Mouse (Mus musculus) megakaryocyte-erythroid progenitor cell, adult 5-6 weeks (primary cell): ENCODE measurements around the gene Mrm3. TPM values are rescaled to one million over a fixed set of nuclear protein-coding genes. Genes with fewer than 3 reads are reported as not detected.
A peak's percentile ranks its signal among the peaks of the same experiment; 100 is the strongest.
"Not testable (repeated sequence)": the region's sequence is repeated elsewhere in the genome, so short reads cannot be mapped to it uniquely, and the experiment has no call there.

Source experiments
- ATAC-seq: replicated peaks from 2 replicates; pipeline ENCODE4 v1.8.0; 2016; ENCODE audit warnings: mild to moderate bottlenecking, inconsistent platforms; ENCODE audit not compliant: severe bottlenecking, poor library complexity, low FRiP score, low TSS enrichment
- total RNA-seq, 2 experiments: library from RNA; stranded (forward) in 1 of 2; stranded (reverse) in 1 of 2; fragments of 200-1000, 215-1000 nt in 1 of 2; fragments of >200 nt in 1 of 2; fragmentation: Nextera tagmentation in 1 of 2; gene quantifications; 2 replicates each; pipeline ENCODE4 v1.2.3; 2014 to 2017

The Mrm3 gene
- total RNA-seq (2014; fragmentation: Nextera tagmentation) = 24.0 and 31.8 TPM in 2 replicates
- 58.5 and 63.2 TPM in 2 replicates for total RNA-seq (2017)

GRCm38 (mm10) chr11:76242901-76243810 lies at the start of gene Mrm3, which contains the start of gene Glod4:
Gene Mrm3 (plus strand): TSS chr11:76243715.
Gene Glod4 (minus strand): TSS chr11:76243725.
- peak; percentile 97 for ATAC-seq

- ATAC-seq = no peak
Measured at GRCm38 (mm10) chr11:76196275-76196976, 47.1 kb upstream of the Mrm3 start.

GRCm38 (mm10) chr11:76196977-76197469 lies 46.5 kb upstream of the Mrm3 start:
- no peak for ATAC-seq

DNA sequence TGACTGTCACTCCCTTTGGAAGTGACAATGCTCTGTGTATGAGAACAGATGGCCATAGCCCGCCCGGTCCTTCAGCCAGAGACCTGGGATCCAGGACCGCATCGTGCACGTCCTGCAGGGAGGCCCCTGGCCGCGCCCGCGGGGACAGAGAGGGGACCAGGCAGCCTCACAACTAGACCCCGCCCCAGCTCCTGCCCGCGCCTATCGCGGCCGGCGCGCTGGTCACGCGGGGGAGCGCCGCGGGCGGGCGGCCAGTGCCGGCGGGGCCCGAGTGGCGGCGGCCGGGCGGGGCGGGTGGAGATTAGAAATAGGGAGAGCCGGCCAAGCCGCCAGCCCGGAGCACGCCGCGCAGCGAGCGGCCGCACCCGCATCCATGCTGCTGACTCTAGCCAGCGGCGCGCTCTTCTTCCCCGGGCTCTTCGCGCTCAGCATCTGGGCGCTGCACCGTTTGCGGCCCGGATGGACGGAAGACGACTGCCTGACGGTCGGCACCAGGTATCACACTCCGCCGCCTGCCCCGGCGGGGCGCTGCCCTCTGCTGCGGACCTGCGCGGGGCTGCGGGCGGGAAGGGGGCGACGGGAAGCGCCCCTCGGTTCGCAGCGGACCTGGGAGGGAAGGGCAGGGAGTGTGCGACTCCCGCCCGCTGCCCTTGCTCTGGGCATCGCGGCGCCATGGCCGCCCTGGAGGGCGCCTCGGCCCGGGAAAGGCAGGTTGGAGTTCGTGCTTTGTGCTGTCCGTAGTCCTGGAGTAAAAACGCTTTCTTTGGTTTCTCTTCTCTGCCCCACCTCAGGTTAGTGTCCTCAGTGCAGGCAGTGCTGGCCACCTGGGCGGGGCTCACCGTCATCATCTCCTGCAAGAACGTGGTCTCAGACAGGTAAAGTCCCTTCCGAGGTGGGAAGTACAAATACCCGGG lies 41.5 kb upstream of the Mrm3 start:
- ATAC-seq = peak; percentile 88

- ATAC-seq = no peak
Measured at GRCm38 (mm10) chr11:76206793-76207192, 36.7 kb upstream of the Mrm3 start.

DNA sequence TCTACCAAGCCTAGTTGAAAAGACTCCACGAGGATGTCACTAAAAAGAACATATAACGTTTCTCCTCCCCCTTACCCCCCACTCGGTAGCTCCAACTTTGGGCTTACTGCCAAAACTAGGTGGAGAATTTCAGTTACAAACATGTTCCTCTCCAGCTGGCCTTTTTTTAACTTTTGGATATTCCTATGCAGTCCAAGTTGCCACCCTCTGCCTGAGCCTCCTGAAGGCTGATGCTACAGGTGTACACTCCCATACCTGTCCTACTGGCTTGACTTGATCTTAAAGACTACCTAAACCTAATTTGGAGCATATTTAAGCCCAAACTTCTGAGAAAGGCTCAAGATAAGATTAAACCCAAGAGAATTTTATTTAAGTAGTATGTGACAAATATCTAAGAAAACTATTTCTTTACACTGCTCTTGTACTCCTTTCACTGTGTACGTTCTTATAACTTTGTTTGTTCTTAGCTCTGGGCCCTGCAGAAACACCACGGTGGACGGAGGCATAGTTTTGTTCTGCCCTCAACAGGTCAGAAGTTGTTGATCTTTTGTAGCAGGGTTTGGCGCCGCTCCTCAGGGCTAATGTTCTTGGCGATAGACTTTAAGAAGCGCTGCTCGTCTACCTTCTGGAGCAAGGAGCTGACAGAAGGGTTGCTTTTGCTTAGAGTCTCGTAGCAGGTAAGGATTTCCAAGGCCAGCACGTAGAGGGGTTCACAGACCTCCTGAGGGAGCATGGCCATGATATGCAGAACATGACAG lies 33.1 kb upstream of the Mrm3 start:
- ATAC-seq = no peak

GRCm38 (mm10) chr11:76211595-76211994 lies 31.9 kb upstream of the Mrm3 start:
- not testable (repeated sequence) for ATAC-seq

GRCm38 (mm10) chr11:76213841-76214240 lies 29.7 kb upstream of the Mrm3 start:
- no peak for ATAC-seq

GRCm38 (mm10) chr11:76215011-76215410 lies 28.5 kb upstream of the Mrm3 start:
- ATAC-seq = no peak

GRCm38 (mm10) chr11:76216049-76216540 lies 27.4 kb upstream of the Mrm3 start:
- no peak for ATAC-seq

DNA sequence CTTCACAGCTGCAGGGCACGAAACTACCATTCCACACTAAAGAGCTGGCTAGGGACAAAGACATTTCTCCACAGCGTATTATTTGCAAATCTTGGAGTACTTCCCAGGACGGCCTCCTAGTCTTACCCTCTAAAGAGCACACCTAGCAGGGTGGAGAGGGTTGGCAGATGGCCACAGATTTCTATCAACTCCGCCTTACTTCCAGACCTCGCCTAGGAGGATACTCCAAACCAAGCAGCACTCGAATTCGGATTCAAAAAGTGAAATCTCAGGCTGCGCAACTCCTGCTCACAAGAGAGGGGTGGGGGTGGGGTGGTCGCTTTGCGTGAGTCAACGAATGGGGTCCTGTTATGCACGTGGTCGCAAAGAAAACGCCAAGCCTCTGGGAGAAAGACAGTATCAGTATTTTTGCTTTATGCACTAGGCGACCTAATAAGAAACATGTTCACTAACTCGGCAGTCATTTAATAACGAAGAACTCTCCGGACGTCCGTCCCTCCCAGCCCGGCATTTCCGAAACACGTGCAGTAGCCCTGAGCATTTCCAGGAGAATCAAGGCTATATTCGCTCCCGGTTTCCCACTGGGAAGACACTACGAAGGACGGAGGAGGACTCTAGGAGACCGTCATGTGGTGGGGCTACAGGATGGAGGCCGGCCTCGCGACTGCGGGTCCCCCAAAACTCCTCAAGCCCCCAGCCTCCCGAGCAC lies 26.7 kb upstream of the Mrm3 start:
- ATAC-seq = peak; percentile 23; the same call in 1 of the 2 replicates

GRCm38 (mm10) chr11:76217390-76217800 lies 26.1 kb upstream of the Mrm3 start, which contains the start of the genes Dbil5 and Gemin4:
Gene Dbil5 (plus strand): TSS chr11:76217608.
Gene Gemin4 (minus strand): TSS chr11:76217664.
- ATAC-seq = peak; percentile 98

GRCm38 (mm10) chr11:76224631-76225030 lies 18.9 kb upstream of the Mrm3 start:
- no peak for ATAC-seq

DNA sequence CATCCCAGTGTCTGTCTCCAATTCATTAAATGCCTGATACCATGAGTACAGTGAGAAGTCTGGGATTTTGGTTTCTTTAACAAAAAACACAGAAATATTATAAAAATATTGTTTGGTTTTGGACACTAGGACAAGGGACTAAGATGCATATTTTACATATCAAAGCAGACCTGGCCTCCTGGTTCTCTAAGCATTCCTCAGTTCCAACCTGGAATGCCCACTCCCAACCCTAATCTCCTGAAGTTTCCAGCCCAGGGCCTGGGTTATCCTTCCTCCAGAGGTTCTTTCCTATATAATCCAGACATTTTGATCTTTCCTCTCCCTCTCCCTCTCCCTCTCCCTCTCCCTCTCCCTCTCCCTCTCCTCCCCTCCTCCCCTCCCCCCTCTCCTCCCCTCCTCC lies 18.5 kb upstream of the Mrm3 start:
- no peak for ATAC-seq

- ATAC-seq = no peak
Measured at GRCm38 (mm10) chr11:76236136-76236535, 7.4 kb upstream of the Mrm3 start.

DNA sequence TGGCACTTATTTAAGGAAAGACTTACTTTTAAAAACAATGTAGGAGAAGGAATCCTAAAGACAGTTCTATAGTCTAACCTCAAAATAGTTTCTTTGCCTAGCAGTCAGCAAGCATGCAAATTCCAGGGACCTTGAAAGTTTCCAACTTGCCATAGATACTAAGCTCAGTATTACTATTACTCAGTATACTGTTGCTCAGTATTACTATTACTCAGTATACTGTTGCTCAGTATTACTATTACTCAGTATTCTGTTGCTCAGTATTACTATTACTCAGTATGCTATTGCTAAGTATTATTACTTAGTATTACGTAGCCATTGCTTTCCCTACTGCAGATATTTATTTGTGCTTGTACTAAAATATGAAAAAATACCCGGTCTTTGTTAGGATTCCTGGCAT lies 3.8 kb upstream of the Mrm3 start:
- no peak for ATAC-seq

DNA sequence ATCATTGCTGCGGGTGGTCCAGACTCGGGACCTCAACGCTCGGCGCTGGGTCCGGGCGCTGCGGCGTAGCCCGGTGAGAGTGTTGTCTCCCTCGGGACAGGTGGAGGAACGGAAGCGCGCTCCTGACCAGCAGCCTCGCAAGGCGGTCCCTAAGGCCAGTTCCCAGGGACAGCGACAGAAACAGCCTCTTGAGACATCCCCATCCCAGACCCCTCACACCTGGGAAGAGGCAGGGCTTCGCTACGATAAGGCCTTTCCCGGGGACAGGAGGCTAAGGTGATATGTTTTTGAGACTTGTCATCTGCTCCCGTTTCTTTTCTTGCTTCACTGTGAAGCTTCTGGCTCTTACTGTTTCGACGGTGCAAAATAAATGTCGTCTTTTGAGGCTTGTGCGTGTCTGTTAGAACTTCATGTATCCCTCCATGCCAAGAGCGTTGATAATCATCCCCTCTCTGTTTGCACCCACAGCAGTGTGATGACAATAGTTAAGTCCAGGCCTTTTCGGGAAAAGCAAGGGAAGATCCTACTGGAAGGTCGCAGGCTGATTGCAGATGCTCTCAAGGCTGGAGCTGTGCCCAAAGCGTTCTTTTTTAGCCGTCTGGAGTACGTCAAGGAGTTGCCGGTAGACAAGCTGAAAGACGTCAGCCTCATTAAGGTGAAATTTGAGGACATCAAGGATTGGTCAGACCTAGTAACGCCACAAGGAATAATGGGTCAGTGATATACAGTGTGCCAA lies 464 bp downstream of the Mrm3 start:
- ATAC-seq = peak; percentile 66
